Mouse (Mus musculus) thymus, adult 2 months (tissue): ENCODE results near the gene Adnp. TPM values are rescaled to one million over a fixed set of nuclear protein-coding genes. Genes with fewer than 3 reads are reported as not detected.

Experiments
- DNase-seq: peaks from one replicate; pipeline ENCODE4 v3.0.0; 2021
- H3K27ac ChIP-seq: fragments of 200-500 bp; 2 replicates; pipeline ENCODE4 v1.5.1; 2012; ENCODE audit warnings: low read length, control low read depth; ENCODE audit not compliant: control insufficient read depth, insufficient read depth
- H3K27me3 ChIP-seq: fragments of 200-500 bp; 2 replicates; pipeline ENCODE4 v1.6.1; 2012; ENCODE audit warnings: mild to moderate bottlenecking, low read length, moderate library complexity, mixed read lengths; ENCODE audit not compliant: control insufficient read depth, insufficient read depth
- H3K36me3 ChIP-seq: fragments of 200-500 bp; 2 replicates; pipeline ENCODE4 v1.6.1; 2012; ENCODE audit warnings: mild to moderate bottlenecking, low read length, moderate library complexity; ENCODE audit not compliant: control insufficient read depth, insufficient read depth
- H3K4me1 ChIP-seq: fragments of 200-500 bp; replicated peaks from 2 replicates; pipeline ENCODE4 v1.6.1; 2012; ENCODE audit warnings: low read length; ENCODE audit not compliant: control insufficient read depth, insufficient read depth
- H3K4me3 ChIP-seq: fragments of 200-500 bp; 2 replicates; pipeline ENCODE4 v1.5.1; 2012; ENCODE audit warnings: mild to moderate bottlenecking, low read length, control low read depth, moderate library complexity; ENCODE audit not compliant: control insufficient read depth, insufficient read depth
- CTCF ChIP-seq: fragments of 200-500 bp; IDR thresholded peaks from 2 replicates; pipeline ENCODE4 v1.5.1; 2012; ENCODE audit warnings: mild to moderate bottlenecking, control low read depth, low read length, moderate library complexity, borderline replicate concordance; ENCODE audit not compliant: control insufficient read depth, poor library complexity, insufficient read depth; ENCODE audit errors: extremely low read depth
- POLR2A ChIP-seq: fragments of 200-500 bp; IDR thresholded peaks from 2 replicates; pipeline ENCODE4 v1.6.1; 2012; ENCODE audit warnings: mild to moderate bottlenecking, low read length, control low read depth, moderate library complexity; ENCODE audit not compliant: control insufficient read depth, poor library complexity, insufficient read depth; ENCODE audit errors: extremely low read depth
- WGBS: fragments of 180-500 bp; shearing (Covaris S2); methylation state at CpG from one replicate; pipeline ENCODE4 v1.1.7; 2018; 5-methylcytosine and 5-hydroxymethylcytosine counted together
- polyA plus RNA-seq: library from polyadenylated mRNA; depleted of rRNA; stranded (reverse); fragments of >200 nt; gene quantifications from 2 replicates; pipeline ENCODE4 v1.2.3, GENCODE M21; 2012; rRNA removed

Gene Adnp
- 36.0 and 44.6 TPM in 2 replicates for polyA plus RNA-seq

GRCm38 (mm10) chr2:168206725-168207644, at the start of gene Adnp:
Adnp (minus strand) TSS chr2:168207112.
- peak within 1 kb of the TSS; percentile 46 for H3K27ac ChIP-seq
- peaks cover 7% of the 10 kb centered on the region for H3K36me3 ChIP-seq
- no peaks in the 10 kb centered on the region for H3K27me3 ChIP-seq
- H3K4me1 ChIP-seq = peaks cover 9% of the 10 kb centered on the region
- H3K4me3 ChIP-seq = peak within 1 kb of the TSS; percentile 96
- WGBS = under 1% methylated on average over 75 of the region's 89 CpGs
- peak; percentile 97 for DNase-seq
- TF ChIP-seq POLR2A = peak; percentile 19; the same call in 1 of the 2 replicates
- peak; percentile 61; the same call in 1 of the 2 replicates for TF ChIP-seq CTCF

- TF ChIP-seq CTCF (no peak), POLR2A (no peak)
- Histone ChIP-seq H3K4me3 (no peak overlapping the region), H3K36me3 (no peaks in the 10 kb centered on the region), H3K27ac (no peak overlapping the region), H3K4me1 (no peaks in the 10 kb centered on the region), H3K27me3 (no peaks in the 10 kb centered on the region)
- DNase-seq = no peak
- WGBS = 95% methylated on average over 3 of the region's 3 CpGs
Observed at GRCm38 (mm10) chr2:168256506-168256905, 49.6 kb upstream of the Adnp start.

- Histone ChIP-seq H3K27me3 (no peaks in the 10 kb centered on the region), H3K36me3 (no peaks in the 10 kb centered on the region), H3K27ac (no peak overlapping the region), H3K4me3 (no peak overlapping the region), H3K4me1 (no peaks in the 10 kb centered on the region)
- no peak for TF ChIP-seq POLR2A
- no peak for DNase-seq
- WGBS = 41% methylated on average over 7 of the region's 7 CpGs
Observed at GRCm38 (mm10) chr2:168253822-168254221, 46.9 kb upstream of the Adnp start.

GRCm38 (mm10) chr2:168252639-168253292, 45.9 kb upstream of the Adnp start:
- TF ChIP-seq CTCF (0 out of 2 replicates have a peak, but pooled peaks have one; percentile 22), POLR2A (no peak)
- WGBS = 48% methylated on average over 16 of the region's 16 CpGs
- Histone ChIP-seq H3K4me1 (no peaks in the 10 kb centered on the region), H3K27ac (no peak overlapping the region), H3K27me3 (no peaks in the 10 kb centered on the region), H3K36me3 (no peaks in the 10 kb centered on the region), H3K4me3 (no peak overlapping the region)
- peak; percentile 37 for DNase-seq

- H3K4me1 ChIP-seq = no peaks in the 10 kb centered on the region
- DNase-seq = peak; percentile 80
Observed at GRCm38 (mm10) chr2:168250270-168250669, 43.4 kb upstream of the Adnp start.

GRCm38 (mm10) chr2:168248856-168249245, 41.9 kb upstream of the Adnp start:
- peak; percentile 18 for DNase-seq
- Histone ChIP-seq H3K27ac (no peak overlapping the region), H3K4me1 (no peaks in the 10 kb centered on the region), H3K27me3 (no peaks in the 10 kb centered on the region), H3K4me3 (no peak overlapping the region), H3K36me3 (no peaks in the 10 kb centered on the region)
- no peak for TF ChIP-seq POLR2A
- no peak for TF ChIP-seq CTCF
- 10% methylated on average over 2 of the region's 2 CpGs for WGBS

More at GRCm38 (mm10) chr2:168250270-168250669, 43.4 kb upstream of the Adnp start:
- WGBS = 31% methylated on average over 8 of the region's 8 CpGs
- Histone ChIP-seq H3K27ac (no peak overlapping the region), H3K27me3 (no peaks in the 10 kb centered on the region), H3K36me3 (no peaks in the 10 kb centered on the region), H3K4me3 (no peak overlapping the region)
- TF ChIP-seq POLR2A = no peak
- peak; percentile 31; the same call in 1 of the 2 replicates for TF ChIP-seq CTCF
